Mouse (Mus musculus) right cerebral cortex, adult 2 months (tissue): ENCODE measurements around the gene Map7.
A peak's percentile ranks its signal among the peaks of the same experiment; 100 is the strongest.

Experiments
- DNase-seq, 2 experiments: peaks; one replicate each; pipeline ENCODE4 v3.0.0; 2021 to 2022; ENCODE audit warnings: low spot score in 2 of 2

Map7 gene

DNA sequence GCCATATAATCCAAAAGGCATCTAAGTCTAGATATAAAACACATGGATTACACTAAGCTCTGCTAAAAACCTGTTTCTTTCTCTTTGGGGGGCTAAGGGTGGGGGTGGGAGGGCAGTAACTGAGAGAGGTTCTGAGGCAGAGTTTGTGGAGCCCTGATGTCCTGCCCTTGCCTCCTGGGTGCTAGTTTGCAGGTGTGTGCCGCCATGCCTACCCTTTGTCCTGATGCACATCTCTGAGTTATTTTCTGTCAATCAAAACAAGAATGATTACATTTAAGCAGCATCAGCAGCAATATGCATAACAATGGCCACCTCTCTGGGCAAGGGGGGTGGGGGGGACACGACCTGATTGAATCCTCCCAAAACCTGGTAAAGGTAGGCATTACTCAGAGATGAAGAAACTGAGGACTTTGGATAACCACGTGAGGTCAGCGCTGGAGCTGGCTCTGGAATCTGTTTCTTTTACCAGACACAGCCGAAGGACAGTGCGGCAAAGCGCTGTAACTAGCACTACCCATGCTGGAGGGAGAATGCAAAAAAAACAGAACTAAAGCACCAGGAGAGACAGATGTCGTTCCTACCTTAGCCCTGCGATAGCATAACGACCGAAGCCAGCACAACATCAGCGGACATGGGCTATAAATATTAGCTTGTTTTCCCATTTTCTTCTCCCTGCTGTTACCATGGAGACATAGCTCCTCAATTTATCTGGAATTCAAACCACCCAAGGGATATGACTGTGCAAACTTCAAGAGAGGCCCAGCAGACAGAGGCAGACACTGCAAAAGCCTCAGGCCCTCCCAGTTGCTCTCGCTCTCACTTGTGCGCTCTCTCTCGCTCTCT, 137.9 kb downstream of the Map7 start:
- DNase-seq: peak; percentile 44 to 50

DNA sequence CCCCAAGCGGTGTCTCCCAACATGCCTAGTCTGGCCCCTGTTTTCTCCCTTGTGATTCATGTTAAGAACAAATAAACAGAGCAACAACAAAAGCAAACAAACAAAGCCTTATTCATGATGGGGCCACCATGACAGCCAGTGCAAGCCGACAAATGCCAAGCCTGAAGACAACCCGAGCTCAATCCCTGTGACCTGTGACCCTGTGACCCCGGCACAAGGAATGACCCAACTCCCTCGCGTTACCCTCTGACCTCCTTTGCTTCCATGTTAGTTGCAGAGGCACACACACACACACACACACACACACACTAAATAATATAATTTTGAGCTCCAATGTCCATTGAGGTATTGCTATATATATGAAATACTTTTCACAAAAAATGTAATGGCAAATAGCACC, 139.1 kb downstream of the Map7 start:
- no peak for DNase-seq

- DNase-seq: peak; percentile 81 to 90
Measured at GRCm38 (mm10) chr10:20290467-20290883, 142.2 kb downstream of the Map7 start.

GRCm38 (mm10) chr10:20295961-20296360, 147.7 kb downstream of the Map7 start:
- no peak for DNase-seq

DNA sequence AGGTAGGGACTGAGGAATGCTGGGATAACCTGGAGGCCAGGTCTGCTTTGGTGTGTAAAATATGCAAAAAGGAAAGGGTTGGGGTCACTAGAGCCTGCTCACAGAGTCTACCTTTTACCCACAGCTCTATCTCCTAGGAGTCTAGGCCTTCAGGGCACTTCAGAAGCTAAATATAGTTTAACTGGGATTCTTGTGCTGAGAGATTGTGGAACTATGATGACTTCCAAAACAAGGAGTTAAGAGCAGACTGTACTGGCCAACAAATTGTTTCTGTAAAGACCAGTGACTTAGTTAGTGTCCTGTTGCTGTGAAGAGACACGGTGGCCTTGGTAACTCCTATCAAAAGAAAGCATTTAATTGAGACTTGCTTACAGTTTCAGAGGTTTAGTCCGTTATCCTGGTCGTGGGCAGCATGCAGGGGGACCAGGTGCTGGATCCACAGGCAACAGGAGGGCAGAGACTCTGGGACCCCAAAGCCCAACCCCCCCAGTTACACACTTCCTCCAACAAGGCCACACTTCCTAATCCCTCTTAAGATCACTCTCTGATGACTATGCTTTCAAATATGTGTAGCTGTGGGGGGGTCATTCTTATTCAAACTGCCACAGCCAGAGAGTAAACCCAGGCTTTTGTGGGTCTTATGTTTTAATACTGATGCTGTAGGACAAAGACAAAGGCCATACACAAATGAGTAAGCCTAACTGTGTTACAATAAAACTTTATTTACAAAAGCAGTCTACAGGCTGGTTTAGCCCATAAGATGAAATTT, 150.1 kb downstream of the Map7 start:
- no peak for DNase-seq

DNA sequence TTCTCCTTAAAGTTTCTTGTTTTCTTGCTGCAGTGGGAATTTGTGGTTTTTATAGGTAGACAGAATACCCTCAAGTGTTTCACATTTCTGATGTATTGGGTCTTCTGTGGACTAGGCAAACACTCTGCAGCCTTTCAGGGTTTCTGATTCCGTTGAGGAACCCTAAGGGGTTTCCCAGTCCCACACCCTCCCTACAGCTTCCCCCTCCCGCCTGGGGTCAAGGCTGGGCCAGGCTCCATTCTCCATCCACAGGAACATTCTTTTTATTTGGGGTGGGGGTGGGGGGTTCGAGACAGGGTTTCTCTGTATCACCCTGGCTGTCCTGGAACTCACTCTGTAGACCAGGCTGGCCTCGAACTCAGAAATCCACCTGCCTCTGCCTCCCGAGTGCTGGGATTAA, 150.8 kb downstream of the Map7 start:
- no peak for DNase-seq

DNA sequence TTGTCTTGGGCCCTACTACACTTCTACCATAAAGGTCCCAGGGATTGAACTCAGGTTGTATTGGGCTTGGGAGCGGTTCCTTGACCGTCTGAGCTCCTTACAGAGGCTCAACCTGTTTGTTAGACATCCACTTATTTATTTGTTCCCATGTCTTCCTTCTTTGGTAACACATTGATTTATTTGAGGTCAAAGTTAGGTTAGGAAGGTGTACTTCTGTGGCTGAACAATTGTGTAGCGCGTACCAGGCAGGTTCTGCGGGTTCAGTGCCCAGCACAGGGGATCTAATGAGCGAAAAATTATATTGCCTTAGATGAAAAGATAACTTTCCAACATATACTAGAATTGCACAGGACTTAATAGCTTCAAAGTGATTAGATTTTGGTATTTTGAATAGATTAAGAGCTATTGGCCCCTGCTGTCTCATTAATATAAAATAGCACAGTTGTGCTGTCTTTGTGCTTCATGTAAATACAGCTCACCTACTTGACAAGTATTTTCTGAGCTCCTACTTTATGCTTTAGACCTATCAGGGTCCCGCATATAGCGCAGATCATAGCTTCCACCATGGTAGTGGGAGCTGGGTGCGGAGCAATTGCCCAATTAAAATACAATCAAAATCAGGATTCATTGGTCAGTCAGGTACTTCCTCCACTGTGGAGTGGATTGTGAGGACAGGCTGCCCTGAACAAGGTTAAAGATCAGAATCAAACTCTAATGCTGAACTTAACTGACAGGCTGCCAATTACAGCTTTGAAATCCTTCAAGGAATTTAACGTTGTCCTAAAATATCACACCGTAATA, 162.9 kb downstream of the Map7 start:
- no peak for DNase-seq

GRCm38 (mm10) chr10:20311918-20312735, 163.9 kb downstream of the Map7 start, which contains the start of gene Bclaf1:
Gene Bclaf1 (plus strand): TSS chr10:20312469.
- peak; percentile 99 for DNase-seq

DNA sequence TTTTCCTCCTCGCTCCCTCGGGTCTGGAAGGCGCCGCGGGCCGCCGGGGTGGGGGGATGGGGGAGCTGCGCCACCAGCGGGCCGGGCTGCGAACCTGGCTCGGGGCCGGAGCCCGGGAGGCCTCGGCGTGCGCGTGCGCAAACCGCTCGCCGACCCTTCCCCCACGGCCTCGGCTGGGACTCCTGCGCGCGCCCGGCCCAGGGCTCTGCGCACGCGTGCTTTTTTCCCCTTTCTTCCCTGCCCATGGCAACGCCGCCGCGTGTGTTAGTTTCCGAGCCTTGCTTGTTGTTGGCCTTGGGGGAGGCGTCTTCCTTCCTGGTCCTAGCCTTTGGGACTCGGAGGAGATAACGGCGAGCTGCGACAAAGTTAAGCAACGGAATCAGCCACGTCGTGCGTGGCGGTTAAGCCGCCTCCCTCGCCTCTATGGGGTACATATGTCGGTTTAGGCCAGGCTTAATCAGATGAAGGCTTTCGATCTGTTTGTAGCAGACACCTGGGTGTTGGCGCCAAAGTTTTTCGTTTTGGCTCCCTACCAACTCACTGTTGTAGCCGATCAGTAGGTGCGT, 164.5 kb downstream of the Map7 start:
- DNase-seq: peak; percentile 87 to 90

GRCm38 (mm10) chr10:20313447-20313846, 165.2 kb downstream of the Map7 start:
- DNase-seq: no peak

DNA sequence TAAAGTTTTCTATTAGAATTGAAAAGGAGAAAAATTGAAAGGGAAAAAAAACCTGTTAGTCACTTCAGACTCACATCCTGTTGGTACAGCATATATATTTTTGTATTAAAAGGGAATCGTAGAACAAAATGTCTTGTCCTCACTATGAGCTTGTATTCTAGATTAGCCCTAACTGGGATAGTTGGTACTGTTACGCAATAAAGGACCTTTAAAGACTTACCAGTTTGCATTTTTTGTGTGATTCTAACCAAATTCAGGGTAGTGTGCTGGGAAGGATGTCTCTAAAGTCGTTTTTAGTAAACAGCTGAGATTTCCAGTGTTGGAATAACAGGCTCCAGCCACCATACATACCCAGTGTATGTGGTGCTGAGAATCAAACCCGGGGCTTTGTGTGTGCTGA, 165.7 kb downstream of the Map7 start:
- DNase-seq: no peak

- DNase-seq: no peak
Measured at GRCm38 (mm10) chr10:20314797-20315196, 166.5 kb downstream of the Map7 start.

DNA sequence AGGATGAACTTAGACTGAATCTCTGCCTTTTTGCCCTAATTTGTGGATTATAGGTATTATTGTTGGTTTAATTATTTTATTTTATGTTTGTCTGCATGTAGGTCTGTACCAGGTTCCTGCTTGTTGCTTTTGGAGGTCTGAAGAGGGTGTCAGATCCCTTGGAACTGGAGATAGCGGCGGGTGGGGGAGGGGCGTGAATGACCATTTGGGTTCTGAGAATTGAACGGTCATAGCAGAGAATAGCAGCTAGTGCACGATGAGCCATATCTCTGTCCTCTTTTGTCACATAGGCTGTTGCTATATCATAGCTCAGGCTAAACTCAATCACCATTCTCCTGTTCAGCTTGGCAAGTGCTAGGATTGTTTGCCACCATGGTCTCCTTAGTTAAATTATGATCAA, 169.2 kb downstream of the Map7 start:
- no peak for DNase-seq

DNA sequence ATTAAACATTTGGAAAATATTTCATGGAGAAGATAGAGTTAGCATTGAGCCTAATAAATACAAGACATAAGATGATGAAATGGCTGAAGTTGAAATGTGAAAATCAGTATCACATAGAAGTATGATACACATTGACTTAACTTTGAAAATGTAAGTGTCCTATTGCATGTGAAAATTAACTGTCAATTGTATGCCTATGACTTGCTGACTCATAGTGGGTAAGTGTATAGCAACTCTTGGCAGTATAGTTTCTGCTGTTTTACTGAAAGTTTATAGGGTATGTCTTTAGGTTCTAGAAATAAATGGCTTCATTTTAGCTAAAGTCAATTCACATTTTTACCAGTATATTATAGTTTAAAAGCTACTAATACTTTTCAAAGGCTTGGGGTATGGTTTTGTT, 178.0 kb downstream of the Map7 start:
- no peak for DNase-seq
